Mouse (Mus musculus) small intestine, adult 2 months (tissue): ENCODE measurements around the gene Elmo2.

Experiments used
- CTCF ChIP-seq: fragments of 200-500 bp; IDR thresholded peaks from 2 replicates; pipeline ENCODE4 v1.5.1; 2012; ENCODE audit warnings: low read depth, mild to moderate bottlenecking, control low read depth, inconsistent platforms, low read length, moderate library complexity, mixed read lengths; ENCODE audit not compliant: insufficient replicate concordance, insufficient read length; ENCODE audit errors: extremely low read depth
- POLR2A ChIP-seq: fragments of 200-500 bp; IDR thresholded peaks from 2 replicates; pipeline ENCODE4 v1.6.1; 2012; ENCODE audit warnings: low read depth, mild to moderate bottlenecking, control low read depth, inconsistent platforms, low read length, moderate library complexity

DNA sequence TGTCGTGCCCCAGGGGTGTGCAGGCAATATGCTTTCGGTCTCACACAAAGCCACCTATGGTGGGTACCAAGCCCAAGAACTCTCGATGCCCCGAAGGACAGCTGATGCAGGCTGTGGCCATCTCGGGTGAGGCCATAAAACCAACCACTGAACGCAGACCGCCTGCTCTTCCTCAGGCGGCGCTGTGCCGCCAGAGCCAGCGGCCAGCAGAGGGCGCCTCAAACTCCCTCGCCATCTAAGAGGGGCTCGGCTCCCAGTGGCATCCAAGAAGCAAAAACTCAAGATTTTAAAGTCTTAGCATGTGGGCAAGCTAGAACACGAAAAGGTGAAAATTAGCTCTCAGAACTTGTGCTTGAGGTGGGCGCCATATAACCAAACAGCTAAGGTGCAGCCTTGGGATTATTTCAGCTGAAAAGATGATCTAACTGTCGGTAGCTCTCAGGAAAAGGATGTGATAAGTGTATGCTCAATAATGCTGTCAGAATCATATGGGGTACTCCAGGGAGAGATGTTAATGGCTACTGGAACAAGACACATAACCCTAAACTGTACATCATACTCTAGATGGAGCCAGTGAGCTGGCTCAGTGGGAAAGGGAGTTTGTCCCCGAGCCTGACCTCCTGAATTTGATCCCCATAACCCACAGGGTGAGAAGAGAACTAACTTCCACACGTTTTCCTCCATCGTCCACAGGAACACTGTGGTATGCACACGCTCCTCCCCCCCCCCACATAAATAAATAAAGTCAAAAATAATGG lies 38.2 kb upstream of the Elmo2 start:
- TF ChIP-seq CTCF (peak; percentile 79), POLR2A (0 out of 2 replicates have a peak, but pooled peaks have one; percentile 9)
